Mouse (Mus musculus) spleen, adult 12 weeks (tissue): ENCODE results near the gene Grin2a.

Source experiments
- DNase-seq: peaks from one replicate; pipeline ENCODE4 v3.0.0; 2022; ENCODE audit warnings: low spot score

Gene Grin2a

GRCm38 (mm10) chr16:9865039-9865438, 130.3 kb downstream of the Grin2a start:
- DNase-seq, result no peak

GRCm38 (mm10) chr16:9857758-9858157, 137.6 kb downstream of the Grin2a start:
- no peak for DNase-seq

GRCm38 (mm10) chr16:9851265-9851988, 143.9 kb downstream of the Grin2a start:
- no peak for DNase-seq

- DNase-seq, result no peak
These were observed 153.9 kb downstream of the Grin2a start for GRCm38 (mm10) chr16:9841496-9841895.

- no peak for DNase-seq
These were observed 158.8 kb downstream of the Grin2a start for GRCm38 (mm10) chr16:9836542-9836941.

GRCm38 (mm10) chr16:9834236-9834635, 161.1 kb downstream of the Grin2a start:
- no peak for DNase-seq

GRCm38 (mm10) chr16:9825110-9825483, 170.3 kb downstream of the Grin2a start:
- no peak for DNase-seq

- DNase-seq, result no peak
These were observed 170.8 kb downstream of the Grin2a start for GRCm38 (mm10) chr16:9824436-9825109.

GRCm38 (mm10) chr16:9823686-9824085, 171.7 kb downstream of the Grin2a start:
- DNase-seq, result no peak

- DNase-seq, result no peak
These were observed 175.9 kb downstream of the Grin2a start for GRCm38 (mm10) chr16:9819508-9819907.

GRCm38 (mm10) chr16:9801338-9801737, 194.0 kb downstream of the Grin2a start:
- no peak for DNase-seq

- no peak for DNase-seq
These were observed 195.1 kb downstream of the Grin2a start for GRCm38 (mm10) chr16:9800221-9800620.

- DNase-seq, result no peak
These were observed 202.4 kb downstream of the Grin2a start for GRCm38 (mm10) chr16:9792976-9793375.

GRCm38 (mm10) chr16:9786261-9786660, 209.1 kb downstream of the Grin2a start:
- DNase-seq, result no peak

- no peak for DNase-seq
These were observed 209.5 kb downstream of the Grin2a start for GRCm38 (mm10) chr16:9785821-9786220.

GRCm38 (mm10) chr16:9768981-9769380, 226.4 kb downstream of the Grin2a start:
- DNase-seq, result no peak

GRCm38 (mm10) chr16:9768356-9768755, 227.0 kb downstream of the Grin2a start:
- no peak for DNase-seq

GRCm38 (mm10) chr16:9767946-9768345, 227.4 kb downstream of the Grin2a start:
- no peak for DNase-seq

- no peak for DNase-seq
These were observed 231.3 kb downstream of the Grin2a start for GRCm38 (mm10) chr16:9764086-9764485.

- DNase-seq, result no peak
These were observed 235.0 kb downstream of the Grin2a start for GRCm38 (mm10) chr16:9760347-9760746.

GRCm38 (mm10) chr16:9756849-9757248, 238.5 kb downstream of the Grin2a start:
- DNase-seq, result no peak

GRCm38 (mm10) chr16:9754061-9754460, 241.3 kb downstream of the Grin2a start:
- DNase-seq, result no peak

GRCm38 (mm10) chr16:9753045-9753444, 242.3 kb downstream of the Grin2a start:
- DNase-seq, result no peak

- DNase-seq, result no peak
These were observed 242.8 kb downstream of the Grin2a start for GRCm38 (mm10) chr16:9752600-9752999.
